Mouse (Mus musculus) Patski (cell line): ENCODE measurements at regions not wholly inside any gene's neighbourhood (a gene's known extent, or its start where the extent isn't known, plus 50 kb on each side); places are given as distances from the start of the nearest gene placed in this dataset.
A peak's percentile ranks its signal among the peaks of the same experiment; 100 is the strongest.
"Not testable (repeated sequence)": the region's sequence is repeated elsewhere in the genome, so short reads cannot be mapped to it uniquely, and the experiment has no call there.

Experiments used
- ATAC-seq: fragments of 100-300 bp; one replicate; pipeline ENCODE4 v1.8.0; 2021
- CTCF ChIA-PET: fragments of 350-600 bp; sonication (Branson Sonifier 250); formaldehyde crosslinking; loops from one replicate; lab custom pipeline; 2022; ENCODE audit warnings: inconsistent platforms; lab: Charles Lee
- POLR2A ChIA-PET: fragments of 350-600 bp; sonication (Branson Sonifier 250); formaldehyde crosslinking; loops from one replicate; lab custom pipeline; 2022; ENCODE audit warnings: antibody characterized with exemption, inconsistent platforms; lab: Charles Lee
- DNase-seq: peaks from one replicate; pipeline ENCODE4 v3.0.0-alpha.2; 2011; ENCODE audit warnings: low read depth, low spot score
- H3K27me3 ChIP-seq: fragments of 371-371 bp; one replicate; pipeline ENCODE4 v1.5.1; 2021
- CTCF ChIP-seq: fragments of 100-300 bp; IDR thresholded peaks from one replicate; pipeline ENCODE4 v1.5.1; 2021
- in situ Hi-C: fragments of 300-500 bp; cut with MboI; formaldehyde crosslinking; loops from 3 replicates; pipeline ENCODE4 v1.11.1; 2018; ENCODE audit warnings: low pct_unique_long_range_greater_than_20kb, mixed read lengths

GRCm38 (mm10) chr10:26576153-26576552 is 177.1 kb upstream of the Arhgap18 start:
- CTCF ChIA-PET = interaction anchor here (0.9 kb wide), 1 partner anchor 18 kb away, joined by 3 read pairs; no protein-coding TSS in a partner anchor
- in situ Hi-C loops = no loop called here
- no peaks in the 10 kb centered on the region for H3K27me3 ChIP-seq
- POLR2A ChIA-PET = no interaction called here
- ATAC-seq (no peak), DNase-seq (no peak)
- TF ChIP-seq CTCF = no peak

DNA sequence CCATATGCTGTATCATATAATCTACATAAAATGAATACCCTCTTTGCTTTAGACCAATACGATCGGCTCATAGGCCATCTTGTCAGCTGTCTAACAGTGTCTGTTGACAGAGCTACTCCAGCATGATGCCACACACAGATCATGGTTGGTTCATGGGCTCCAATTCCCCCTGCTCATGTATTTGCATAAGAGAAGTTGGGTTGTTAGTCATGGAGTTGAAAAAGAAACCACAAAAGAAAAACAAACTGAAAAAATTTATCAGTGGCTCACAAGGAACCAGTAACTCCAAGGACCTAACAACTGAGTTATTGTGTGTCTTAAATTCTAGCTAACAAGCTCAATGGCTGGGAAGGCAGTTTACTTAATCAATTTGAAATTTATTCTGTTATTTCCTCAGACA is 176.1 kb upstream of the Arhgap18 start:
- ATAC-seq (peak; percentile 44), DNase-seq (peak; percentile 13)
- CTCF ChIA-PET = no interaction called here
- in situ Hi-C loops = no loop called here
- POLR2A ChIA-PET = no interaction called here
- H3K27me3 ChIP-seq = no peaks in the 10 kb centered on the region
- TF ChIP-seq CTCF = no peak

DNA sequence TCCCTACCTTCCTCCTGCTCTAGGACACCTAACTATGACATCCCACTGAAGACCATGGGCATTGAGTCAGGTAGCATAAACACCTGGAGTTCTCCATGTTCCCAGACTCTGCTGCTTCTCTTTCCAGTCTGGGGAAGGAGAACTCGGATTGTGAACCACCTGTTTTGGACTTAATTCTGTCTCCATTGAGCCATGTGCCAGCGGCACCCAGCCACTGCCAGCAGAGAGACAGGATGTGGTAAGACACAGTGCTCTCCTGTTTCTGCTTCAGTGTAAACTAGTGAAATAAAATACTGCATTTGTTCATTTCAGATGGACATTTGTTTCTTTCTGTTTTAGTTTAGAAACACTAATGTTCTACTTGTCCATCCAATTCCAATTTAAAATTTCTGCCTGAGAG is 168.1 kb upstream of the Arhgap18 start:
- no peak for TF ChIP-seq CTCF
- no peak for DNase-seq
- ChIA-PET CTCF (no interaction called here), POLR2A (no interaction called here)
- H3K27me3 ChIP-seq = no peaks in the 10 kb centered on the region
- in situ Hi-C loops = no loop called here
- ATAC-seq = no peak

- CTCF ChIA-PET = interaction anchor here (1.8 kb wide), 1 partner anchor 10 kb away, joined by 4 read pairs; no protein-coding TSS in a partner anchor
- DNase-seq, POLR2A ChIA-PET, in situ Hi-C loops, H3K27me3 ChIP-seq, ATAC-seq: not testable (repeated sequence)
Observed at GRCm38 (mm10) chr10:26607081-26607480, 146.1 kb upstream of the Arhgap18 start.

DNA sequence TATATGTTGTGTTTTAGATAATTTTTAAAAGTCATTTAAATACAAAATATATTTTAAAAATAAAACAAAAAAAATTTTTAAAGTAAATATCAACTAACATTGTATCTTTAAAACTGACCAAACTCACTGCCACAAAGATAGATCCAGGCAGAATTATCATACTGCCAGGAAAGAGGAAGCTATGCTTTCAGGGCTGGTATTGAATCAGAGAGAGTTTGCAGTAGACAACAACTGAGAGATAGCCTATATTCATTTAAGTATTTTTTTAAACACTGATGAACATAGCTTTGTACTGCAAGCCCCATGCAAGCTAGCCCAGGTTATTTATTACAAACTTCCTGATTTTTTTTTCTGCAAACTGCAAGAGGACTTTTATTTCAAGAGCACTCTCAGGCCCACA is 142.0 kb upstream of the Arhgap18 start:
- POLR2A ChIA-PET = no interaction called here
- DNase-seq (no peak), ATAC-seq (no peak)
- no peaks in the 10 kb centered on the region for H3K27me3 ChIP-seq
- in situ Hi-C loops = no loop called here
- CTCF ChIA-PET = no interaction called here
- no peak for TF ChIP-seq CTCF

GRCm38 (mm10) chr10:26630196-26630760 is 122.9 kb upstream of the Arhgap18 start:
- peaks cover 2% of the 10 kb centered on the region for H3K27me3 ChIP-seq
- ATAC-seq (no peak), DNase-seq (no peak)
- TF ChIP-seq CTCF = no peak
- ChIA-PET CTCF (no interaction called here), POLR2A (no interaction called here)
- in situ Hi-C loops = no loop called here

GRCm38 (mm10) chr10:26632266-26632665 is 121.0 kb upstream of the Arhgap18 start:
- POLR2A ChIA-PET = no interaction called here

DNA sequence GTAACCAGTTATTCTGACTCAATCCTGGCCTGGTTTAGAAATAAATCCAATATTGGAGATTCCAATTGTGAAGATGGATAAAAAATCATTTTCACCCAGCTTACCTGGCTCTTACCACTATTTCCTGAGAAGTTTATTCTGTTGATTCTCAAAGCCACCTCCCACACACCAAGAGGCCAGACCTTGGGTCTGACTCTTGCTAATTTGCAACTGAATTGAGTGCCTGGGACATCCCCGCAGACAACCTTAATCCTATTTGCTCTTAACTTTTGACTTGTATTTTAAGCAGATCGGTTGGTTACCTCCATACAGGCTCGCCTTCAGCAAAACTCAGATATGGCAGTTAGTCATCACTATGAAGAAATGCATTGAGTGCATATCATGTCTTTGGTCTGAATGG is 115.8 kb upstream of the Arhgap18 start:
- peaks cover 2% of the 10 kb centered on the region for H3K27me3 ChIP-seq
- in situ Hi-C loops = no loop called here
- no peak for TF ChIP-seq CTCF
- no peak for DNase-seq
- ATAC-seq = no peak
- ChIA-PET POLR2A (no interaction called here), CTCF (no interaction called here)

More at GRCm38 (mm10) chr10:26632266-26632665, 121.0 kb upstream of the Arhgap18 start:
- no peak for TF ChIP-seq CTCF
- CTCF ChIA-PET = no interaction called here
- DNase-seq = no peak
- peaks cover 2% of the 10 kb centered on the region for H3K27me3 ChIP-seq
- no peak for ATAC-seq
- in situ Hi-C loops = no loop called here

DNA sequence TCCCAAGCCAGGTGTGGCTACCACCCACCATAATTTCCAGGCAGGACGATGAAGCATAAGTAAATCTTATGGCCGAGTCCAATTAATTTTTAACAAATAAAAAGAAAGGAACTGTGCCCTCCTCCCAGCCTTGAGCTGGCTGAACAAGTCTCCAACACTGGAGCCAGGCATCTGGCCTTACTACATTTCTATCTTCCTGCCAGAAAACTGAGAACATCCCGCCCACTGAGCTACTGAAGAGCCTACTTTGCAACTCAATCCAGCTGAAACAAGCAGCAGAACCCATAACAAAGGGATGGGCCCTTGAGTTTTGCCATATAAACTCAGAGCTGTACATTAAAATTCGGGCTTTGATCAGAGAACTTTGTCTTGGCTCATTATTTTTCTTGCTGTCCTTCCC is 115.2 kb upstream of the Arhgap18 start:
- no peak for TF ChIP-seq CTCF
- POLR2A ChIA-PET = no interaction called here
- ATAC-seq = no peak
- H3K27me3 ChIP-seq = peaks cover under 1% of the 10 kb centered on the region
- CTCF ChIA-PET = no interaction called here
- in situ Hi-C loops = no loop called here
- DNase-seq = no peak

- in situ Hi-C loops = no loop called here
- ATAC-seq (no peak), DNase-seq (no peak)
- TF ChIP-seq CTCF = no peak
- no peaks in the 10 kb centered on the region for H3K27me3 ChIP-seq
- ChIA-PET POLR2A (no interaction called here), CTCF (no interaction called here)
Observed at GRCm38 (mm10) chr10:26639118-26639517, 114.1 kb upstream of the Arhgap18 start.

- no peak for TF ChIP-seq CTCF
- in situ Hi-C loops = no loop called here
- ATAC-seq (no peak), DNase-seq (no peak)
- ChIA-PET POLR2A (no interaction called here), CTCF (no interaction called here)
- H3K27me3 ChIP-seq = no peaks in the 10 kb centered on the region
Observed at GRCm38 (mm10) chr10:26653103-26653502, 100.1 kb upstream of the Arhgap18 start.

- ChIA-PET POLR2A (no interaction called here), CTCF (no interaction called here)
- H3K27me3 ChIP-seq = no peaks in the 10 kb centered on the region
- DNase-seq = no peak
- in situ Hi-C loops = no loop called here
- no peak for ATAC-seq
- TF ChIP-seq CTCF = no peak
Observed at GRCm38 (mm10) chr10:26664270-26664669, 89.0 kb upstream of the Arhgap18 start.
